Mouse (Mus musculus) bone marrow, adult 2 months (tissue): ENCODE data around the gene Osbpl6.

ENCODE experiments used
- CTCF ChIP-seq: fragments of 200-500 bp; IDR thresholded peaks from 2 replicates; pipeline ENCODE4 v1.5.1; 2011; ENCODE audit warnings: low read length, control low read depth; ENCODE audit not compliant: control insufficient read depth, insufficient read depth
- POLR2A ChIP-seq: fragments of 200-500 bp; IDR thresholded peaks from 2 replicates; pipeline ENCODE4 v1.6.1; 2011; ENCODE audit warnings: low read depth, mild to moderate bottlenecking, control low read depth, low read length, borderline replicate concordance; ENCODE audit not compliant: control insufficient read depth

GRCm38 (mm10) chr2:76449836-76450355 lies 43.6 kb downstream of the Osbpl6 start:
- TF ChIP-seq CTCF (no peak), POLR2A (no peak)
